Mouse (Mus musculus) cerebellum, postnatal 36 days (tissue): ENCODE data around the gene Tpp1.
"Not testable (repeated sequence)": the region's sequence is repeated elsewhere in the genome, so short reads cannot be mapped to it uniquely, and the experiment has no call there.

Experiments used
- DNase-seq, 2 experiments: peaks; one replicate each; pipeline ENCODE4 v3.0.0; 2021 to 2022; ENCODE audit warnings: mixed read lengths in 2 of 2

The Tpp1 gene

GRCm38 (mm10) chr7:105761813-105762484 lies 9.9 kb upstream of the Tpp1 start:
- DNase-seq, result no peak

GRCm38 (mm10) chr7:105753281-105753680 lies 1.2 kb upstream of the Tpp1 start:
- DNase-seq, result no peak

GRCm38 (mm10) chr7:105752716-105753115 lies 681 bp upstream of the Tpp1 start:
- peak; percentile 41 to 42 for DNase-seq

- no peak for DNase-seq
Observed at GRCm38 (mm10) chr7:105747776-105748175, 4.3 kb downstream of the Tpp1 start.

- peak; percentile 82 to 85 for DNase-seq
Observed at GRCm38 (mm10) chr7:105743926-105744590, 8.0 kb downstream of the Tpp1 start, which contains the start of gene Taf10. TSS of gene Taf10 (minus strand) at chr7:105744361.

- not testable (repeated sequence) for DNase-seq
Observed at GRCm38 (mm10) chr7:105743246-105743925, 8.6 kb downstream of the Tpp1 start.

- not testable (repeated sequence) for DNase-seq
Observed at GRCm38 (mm10) chr7:105742539-105743215, 9.4 kb downstream of the Tpp1 start.

GRCm38 (mm10) chr7:105741978-105742377 lies 10.1 kb downstream of the Tpp1 start:
- DNase-seq, result no peak

GRCm38 (mm10) chr7:105740851-105741250 lies 11.2 kb downstream of the Tpp1 start:
- DNase-seq, result no peak

- DNase-seq, result no peak
Observed at GRCm38 (mm10) chr7:105740089-105740795, 11.8 kb downstream of the Tpp1 start.

GRCm38 (mm10) chr7:105738948-105739347 lies 13.1 kb downstream of the Tpp1 start:
- no peak for DNase-seq

- no peak for DNase-seq
Observed at GRCm38 (mm10) chr7:105738286-105738685, 13.7 kb downstream of the Tpp1 start.

- DNase-seq, result no peak
Observed at GRCm38 (mm10) chr7:105737648-105738047, 14.4 kb downstream of the Tpp1 start.

- peak; percentile 35 to 39 for DNase-seq
Observed at GRCm38 (mm10) chr7:105736911-105737521, 15.0 kb downstream of the Tpp1 start, which contains the start of gene Rrp8. TSS of gene Rrp8 (minus strand) at chr7:105737385.

- DNase-seq, result peak; percentile 93
Observed at GRCm38 (mm10) chr7:105736264-105736901, 15.7 kb downstream of the Tpp1 start, which contains the start of gene Ilk. TSS of gene Ilk (plus strand) at chr7:105736592.

GRCm38 (mm10) chr7:105735464-105735863 lies 16.6 kb downstream of the Tpp1 start:
- DNase-seq, result not testable (repeated sequence)

GRCm38 (mm10) chr7:105734826-105735225 lies 17.2 kb downstream of the Tpp1 start:
- no peak for DNase-seq

GRCm38 (mm10) chr7:105733836-105734235 lies 18.2 kb downstream of the Tpp1 start:
- DNase-seq, result no peak

- DNase-seq, result no peak
Observed at GRCm38 (mm10) chr7:105728701-105729428, 23.2 kb downstream of the Tpp1 start.

GRCm38 (mm10) chr7:105726980-105727325 lies 25.1 kb downstream of the Tpp1 start:
- no peak for DNase-seq
